Mouse (Mus musculus): Measurements from ENCODE around the gene Atp13a1. TPM values are rescaled to one million over a fixed set of nuclear protein-coding genes. Genes with fewer than 3 reads are reported as not detected.
A peak's percentile ranks its signal among the peaks of the same experiment; 100 is the strongest.

Atp13a1 gene
- polyA plus RNA-seq, 1 experiment = 43.8 TPM

- no peak for DNase-seq (ENCODE audit: low spot score)
Observed at GRCm38 (mm10) chr8:69799946-69800345, 9.0 kb downstream of the Atp13a1 start.

GRCm38 (mm10) chr8:69801796-69802195 lies 10.8 kb downstream of the Atp13a1 start:
- no peak for DNase-seq (ENCODE audit: low spot score)

GRCm38 (mm10) chr8:69802216-69802615 lies 11.3 kb downstream of the Atp13a1 start:
- no peak for DNase-seq (ENCODE audit: low spot score)

GRCm38 (mm10) chr8:69803366-69803765 lies 12.4 kb downstream of the Atp13a1 start:
- DNase-seq (ENCODE audit: low spot score) = no peak

- DNase-seq (ENCODE audit: low spot score) = no peak
Observed at GRCm38 (mm10) chr8:69804537-69804936, 13.6 kb downstream of the Atp13a1 start.

- DNase-seq (ENCODE audit: low spot score) = peak; percentile 19
Observed at GRCm38 (mm10) chr8:69805086-69805485, 14.1 kb downstream of the Atp13a1 start.

- peak; percentile 19 for DNase-seq (ENCODE audit: low spot score)
Observed at GRCm38 (mm10) chr8:69805491-69805890, 14.5 kb downstream of the Atp13a1 start.

- peak; percentile 20 for DNase-seq (ENCODE audit: low spot score)
Observed at GRCm38 (mm10) chr8:69807236-69807635, 16.3 kb downstream of the Atp13a1 start.

GRCm38 (mm10) chr8:69808094-69808863 lies 17.3 kb downstream of the Atp13a1 start, which contains the start of gene Gmip:
Gene Gmip (plus strand): TSS chr8:69808679.
- peak; percentile 47 for DNase-seq (ENCODE audit: low spot score)

- no peak for DNase-seq (ENCODE audit: low spot score)
Observed at GRCm38 (mm10) chr8:69808864-69809403, 18.0 kb downstream of the Atp13a1 start.

- DNase-seq (ENCODE audit: low spot score) = no peak
Observed at GRCm38 (mm10) chr8:69809820-69810219, 18.9 kb downstream of the Atp13a1 start.

- DNase-seq (ENCODE audit: low spot score) = no peak
Observed at GRCm38 (mm10) chr8:69814881-69815280, 23.9 kb downstream of the Atp13a1 start.

- no peak for DNase-seq (ENCODE audit: low spot score)
Observed at GRCm38 (mm10) chr8:69815396-69815795, 24.4 kb downstream of the Atp13a1 start.

- DNase-seq (ENCODE audit: low spot score) = no peak
Observed at GRCm38 (mm10) chr8:69820466-69820865, 29.5 kb downstream of the Atp13a1 start.

GRCm38 (mm10) chr8:69821971-69822385 lies 31.0 kb downstream of the Atp13a1 start:
- no peak for DNase-seq (ENCODE audit: low spot score)

- no peak for DNase-seq (ENCODE audit: low spot score)
Observed at GRCm38 (mm10) chr8:69822386-69823191, 31.6 kb downstream of the Atp13a1 start, which contains the start of gene Lpar2. Gene Lpar2 (plus strand): TSS chr8:69822429.

GRCm38 (mm10) chr8:69826371-69826770 lies 35.4 kb downstream of the Atp13a1 start:
- no peak for DNase-seq (ENCODE audit: low spot score)

- peak; percentile 47 for DNase-seq (ENCODE audit: low spot score)
Observed at GRCm38 (mm10) chr8:69832298-69832853, 41.4 kb downstream of the Atp13a1 start, which contains the start of gene Pbx4. Gene Pbx4 (plus strand): TSS chr8:69832491.

- DNase-seq (ENCODE audit: low spot score) = no peak
Observed at GRCm38 (mm10) chr8:69837057-69837682, 46.2 kb downstream of the Atp13a1 start.

GRCm38 (mm10) chr8:69847167-69848065 lies 56.5 kb downstream of the Atp13a1 start:
- DNase-seq (ENCODE audit: low spot score) = no peak
